Mouse (Mus musculus): ENCODE measurements around the gene Olfr694.

GRCm38 (mm10) chr7:106640839-106641238 lies 50.8 kb downstream of the Olfr694 start:
- no peak for TF ChIP-seq GATA1 (IDR thresholded peaks at IDR 0.05; ENCODE audit: borderline replicate concordance, low read length)
- TF ChIP-seq FLI1 (IDR thresholded peaks at IDR 0.05; ENCODE audit: low read length), result no peak

Data from megakaryocyte, embryonic 14.5 days (primary cell).